Comparison of ENCODE assay signal across 25 mouse cellular contexts in the genomic region with DNA sequence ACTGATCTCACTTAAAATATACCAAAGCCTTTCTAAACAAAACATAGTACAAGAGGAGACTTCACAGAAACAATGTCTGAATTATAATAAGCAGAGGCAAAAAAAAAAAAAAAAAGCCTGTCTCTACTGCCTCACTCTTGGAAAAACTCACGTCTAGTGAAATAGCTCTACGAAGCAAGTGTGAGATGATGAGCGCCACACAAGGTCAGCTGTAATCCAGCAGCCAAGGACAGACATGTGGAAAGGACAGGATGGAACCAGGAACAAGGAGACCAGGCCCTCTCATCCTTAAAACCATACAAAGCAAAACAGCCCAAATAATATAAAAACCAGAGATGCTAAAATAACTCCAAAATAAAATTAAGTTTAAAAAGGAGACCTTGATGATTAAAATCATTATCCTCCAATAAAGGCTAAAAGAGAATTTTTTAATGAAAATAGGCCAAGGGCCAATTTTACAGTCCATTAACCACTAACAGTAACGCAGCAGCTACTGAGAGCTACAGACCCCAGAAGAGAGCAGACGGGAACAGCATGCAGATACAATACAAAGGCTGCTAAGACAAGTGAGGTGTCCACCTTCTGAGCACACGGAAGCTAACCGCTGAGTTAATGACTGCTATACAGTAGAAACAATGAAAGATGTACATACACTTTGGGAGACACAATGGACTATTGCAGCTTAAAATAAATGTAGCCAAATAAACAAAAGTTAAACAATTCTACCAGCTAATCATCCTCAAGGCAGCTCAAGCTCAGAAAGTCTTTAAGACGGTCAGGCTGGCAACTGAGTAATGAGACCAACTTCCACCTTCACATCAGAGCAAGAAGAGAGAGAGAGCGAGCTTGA. TPM values are rescaled to one million over a fixed set of nuclear protein-coding genes. Genes with fewer than 3 reads are reported as not detected.
DNase-seq lines count a peak whose midpoint lies in the region; ATAC-seq lines count a peak whose summit lies in the region.
"Had no signal": no experiment of that assay in that cellular context is flagged by ENCODE, and none has a peak within 500 bp of the region (broad histone marks: within the 10 kb centered on the region; RNA-seq: fewer than 3 reads in every experiment).

No protein-coding gene starts in this region.

- H3K9me3 ChIP-seq in heart, embryonic 12.5 days (replicated peaks) = no peaks in the 10 kb centered on the region
- no peaks in the 10 kb centered on the region for H3K9me3 ChIP-seq in neural tube, embryonic 13.5 days
- no peaks in the 10 kb centered on the region for H3K9me3 ChIP-seq in kidney, embryonic 15.5 days (replicated peaks)
- H3K9me3 ChIP-seq: embryonic facial prominence, embryonic 13.5 days; forebrain, embryonic 13.5 days; intestine, embryonic 15.5 days had no signal

- no peak overlapping the region for H3K4me3 ChIP-seq in heart, embryonic 12.5 days
- H3K4me3 ChIP-seq in neural tube, embryonic 13.5 days = no peak overlapping the region
- H3K4me3 ChIP-seq in kidney, embryonic 15.5 days (replicated peaks) = no peak overlapping the region
- H3K4me3 ChIP-seq: embryonic facial prominence, embryonic 13.5 days; forebrain, embryonic 13.5 days; gastrocnemius, adult 2 months; intestine, embryonic 15.5 days had no signal

- H3K4me1 ChIP-seq in heart, embryonic 12.5 days (replicated peaks) = no peaks in the 10 kb centered on the region; the same call in 1 of the 2 replicates
- H3K4me1 ChIP-seq in neural tube, embryonic 13.5 days (replicated peaks) = peaks cover 5% of the 10 kb centered on the region; the same call in 1 of the 2 replicates
- H3K4me1 ChIP-seq in kidney, embryonic 15.5 days = no peaks in the 10 kb centered on the region
- H3K4me1 ChIP-seq: embryonic facial prominence, embryonic 13.5 days; intestine, embryonic 15.5 days had no signal

- H3K36me3 ChIP-seq in heart, embryonic 12.5 days = peaks cover 74% of the 10 kb centered on the region
- H3K36me3 ChIP-seq in neural tube, embryonic 13.5 days = peaks cover 91% of the 10 kb centered on the region
- peaks cover 93% of the 10 kb centered on the region for H3K36me3 ChIP-seq in kidney, embryonic 15.5 days

- ATAC-seq in heart, embryonic 12.5 days (ENCODE audit: insufficient number of reproducible peaks, low FRiP score) = no peak
- no peak for ATAC-seq in neural tube, embryonic 13.5 days (ENCODE audit: low read depth)
- no peak for ATAC-seq in kidney, embryonic 15.5 days (replicated peaks; ENCODE audit: low FRiP score)
- ATAC-seq: forebrain, embryonic 13.5 days; intestine, embryonic 15.5 days; Patski had no signal

- intact Hi-C loops in left cerebral cortex, postnatal 25 days (cut with DNase I) = no loop called here

- H3K27me3 ChIP-seq in heart, embryonic 12.5 days (replicated peaks) = no peaks in the 10 kb centered on the region
- no peaks in the 10 kb centered on the region for H3K27me3 ChIP-seq in neural tube, embryonic 13.5 days
- H3K27me3 ChIP-seq in kidney, embryonic 15.5 days = no peaks in the 10 kb centered on the region
- H3K27me3 ChIP-seq: embryonic facial prominence, embryonic 13.5 days; forebrain, embryonic 13.5 days; intestine, embryonic 15.5 days; Patski had no signal

- no peak overlapping the region for H3K9ac ChIP-seq in heart, embryonic 12.5 days
- no peak overlapping the region for H3K9ac ChIP-seq in neural tube, embryonic 13.5 days
- H3K9ac ChIP-seq in kidney, embryonic 15.5 days = no peak overlapping the region
- H3K9ac ChIP-seq: embryonic facial prominence, embryonic 13.5 days; forebrain, embryonic 13.5 days; hindbrain, embryonic 14.5 days; intestine, embryonic 15.5 days had no signal

- H3K27ac ChIP-seq in heart, embryonic 12.5 days (ENCODE audit: poor library complexity, severe bottlenecking) = 0 out of 2 replicates have a peak overlapping the region, but pooled peaks have one; percentile 43
- H3K27ac ChIP-seq in neural tube, embryonic 13.5 days (replicated peaks) = peak overlapping the region; percentile 52; the same call in 1 of the 2 replicates
- H3K27ac ChIP-seq in kidney, embryonic 15.5 days = no peak overlapping the region
- H3K27ac ChIP-seq: embryonic facial prominence, embryonic 13.5 days; forebrain, embryonic 13.5 days; gastrocnemius, adult 2 months; hindbrain, embryonic 14.5 days; intestine, embryonic 15.5 days had no signal

- WGBS in heart, embryonic 12.5 days = 74% methylated on average over 9 of the region's 9 CpGs
- 52% methylated on average over 9 of the region's 9 CpGs for WGBS in neural tube, embryonic 13.5 days
- WGBS in kidney, embryonic 15.5 days = 75% methylated on average over 9 of the region's 9 CpGs

- DNase-seq in adrenal gland, postnatal 14 days = peak; percentile 43
- no peak for DNase-seq in adrenal gland, postnatal 25 days
- no peak for DNase-seq in heart, postnatal 4 days
- no peak for DNase-seq in neural tube, embryonic 10.5 days (ENCODE audit: extremely low spot score, low spot score)
- no peak for DNase-seq in left cerebral cortex, postnatal 25 days (ENCODE audit: low spot score in 2 of 2)
- DNase-seq: cerebellum, adult 11 months; cerebellum, adult 9-11 months; cerebellum, postnatal 36 days; gastrocnemius, adult 2 months; gastrocnemius, postnatal 25 days; heart, postnatal 36 days; kidney, adult 18-20 months had no signal

- no peak overlapping the region for H3K4me2 ChIP-seq in heart, embryonic 12.5 days
- no peak overlapping the region for H3K4me2 ChIP-seq in neural tube, embryonic 13.5 days
- H3K4me2 ChIP-seq in kidney, embryonic 15.5 days = no peak overlapping the region
- H3K4me2 ChIP-seq: embryonic facial prominence, embryonic 13.5 days; forebrain, embryonic 13.5 days; heart, embryonic 11.5 days; hindbrain, embryonic 14.5 days; intestine, embryonic 15.5 days had no signal

RNA-seq across cellular contexts. Expression of gene Gm21885, which starts 13.5 kb away (rescaled TPM):
- not detected in 2 replicates for total RNA-seq in adrenal gland, postnatal 14 days (2021)
- not detected in 2 replicates for total RNA-seq in adrenal gland, postnatal 25 days (2021)
- polyA plus RNA-seq in heart, embryonic 12.5 days (2016; fragmentation: Nextera tagmentation; extraction: Ambion mirVana) = 0.35 TPM in 1 of 2 replicates, not detected in the other
- total RNA-seq in heart, postnatal 4 days (2021) = not detected
- polyA plus RNA-seq in neural tube, embryonic 13.5 days (2015; fragmentation: Nextera tagmentation; extraction: Ambion mirVana) = 0.27 TPM in 1 of 2 replicates, not detected in the other
- not detected for total RNA-seq in left cerebral cortex, postnatal 25 days (2021)
- polyA plus RNA-seq in kidney, embryonic 15.5 days (2015; fragmentation: Nextera tagmentation; extraction: Ambion mirVana) = not detected in 2 replicates
- total RNA-seq: adrenal gland, postnatal 4 days; gastrocnemius, adult 2 months; gastrocnemius, postnatal 25 days; granulocyte monocyte progenitor cell, adult 5-6 weeks had no signal
- polyA plus RNA-seq: brain, embryonic 14.5 days; C2C12; forebrain, embryonic 13.5 days; heart, embryonic 11.5 days; hindbrain, embryonic 14.5 days; Patski had no signal

RNA-seq across cellular contexts. Expression of gene Luc7l3, which starts 26.6 kb away (rescaled TPM):
- total RNA-seq in adrenal gland, postnatal 14 days (2021) = 74.5 and 94.6 TPM in 2 replicates
- 97.2 and 105 TPM in 2 replicates for total RNA-seq in adrenal gland, postnatal 25 days (2021)
- polyA plus RNA-seq in heart, embryonic 12.5 days (2016; fragmentation: Nextera tagmentation; extraction: Ambion mirVana) = 82.0 and 84.6 TPM in 2 replicates
- total RNA-seq in heart, postnatal 4 days (2021) = 10 to 100 TPM; 47.8 to 50.4 TPM
- 146 and 151 TPM in 2 replicates for polyA plus RNA-seq in neural tube, embryonic 13.5 days (2015; fragmentation: Nextera tagmentation; extraction: Ambion mirVana)
- total RNA-seq in left cerebral cortex, postnatal 25 days (2021) = 100 to 1,000 TPM; 108 to 120 TPM
- 127 and 131 TPM in 2 replicates for polyA plus RNA-seq in kidney, embryonic 15.5 days (2015; fragmentation: Nextera tagmentation; extraction: Ambion mirVana)

RNA-seq across cellular contexts. Expression of gene Ankrd40, which starts 32.6 kb away (rescaled TPM):
- total RNA-seq in adrenal gland, postnatal 14 days (2021) = 131 and 136 TPM in 2 replicates
- 154 and 158 TPM in 2 replicates for total RNA-seq in adrenal gland, postnatal 25 days (2021)
- polyA plus RNA-seq in heart, embryonic 12.5 days (2016; fragmentation: Nextera tagmentation; extraction: Ambion mirVana) = 54.2 and 54.6 TPM in 2 replicates
- total RNA-seq in heart, postnatal 4 days (2021) = 100 to 1,000 TPM; 178 to 183 TPM
- 21.0 and 21.8 TPM in 2 replicates for polyA plus RNA-seq in neural tube, embryonic 13.5 days (2015; fragmentation: Nextera tagmentation; extraction: Ambion mirVana)
- total RNA-seq in left cerebral cortex, postnatal 25 days (2021) = 100 to 1,000 TPM; 138 to 144 TPM
- polyA plus RNA-seq in kidney, embryonic 15.5 days (2015; fragmentation: Nextera tagmentation; extraction: Ambion mirVana) = 14.8 and 15.4 TPM in 2 replicates

RNA-seq across cellular contexts. Expression of gene Wfikkn2, which starts 49.4 kb away (rescaled TPM):
- 0.63 and 0.68 TPM in 2 replicates for total RNA-seq in adrenal gland, postnatal 14 days (2021)
- total RNA-seq in adrenal gland, postnatal 25 days (2021) = 0.39 TPM in 1 of 2 replicates, not detected in the other
- 2.0 and 2.5 TPM in 2 replicates for polyA plus RNA-seq in heart, embryonic 12.5 days (2016; fragmentation: Nextera tagmentation; extraction: Ambion mirVana)
- total RNA-seq in heart, postnatal 4 days (2021) = 1 to 10 TPM; 2.0 TPM
- 3.3 and 5.1 TPM in 2 replicates for polyA plus RNA-seq in neural tube, embryonic 13.5 days (2015; fragmentation: Nextera tagmentation; extraction: Ambion mirVana)
- total RNA-seq in left cerebral cortex, postnatal 25 days (2021) = 1 to 10 TPM; 1.6 to 2.3 TPM
- 2.4 and 3.4 TPM in 2 replicates for polyA plus RNA-seq in kidney, embryonic 15.5 days (2015; fragmentation: Nextera tagmentation; extraction: Ambion mirVana)
- total RNA-seq: granulocyte monocyte progenitor cell, adult 5-6 weeks had no signal
